In genomic region chr2:3633137-3633536, GRCm38 (mm10) we compare ENCODE assay signal across 12 mouse cellular contexts.
DNase-seq lines count a peak whose midpoint lies in the region; ATAC-seq lines count a peak whose summit lies in the region.
"Had no signal": no experiment of that assay in that cellular context is flagged by ENCODE, and none has a peak within 500 bp of the region (broad histone marks: within the 10 kb centered on the region; RNA-seq: fewer than 3 reads in every experiment).

No protein-coding gene starts in this region.

- peak; percentile 73 to 81 for DNase-seq in cerebellum, postnatal 10 days
- DNase-seq in layer of hippocampus, adult 9-11 months, result peak; percentile 22
- no peak for DNase-seq in layer of hippocampus, adult 11-12 months (ENCODE audit: low spot score)
- peak; percentile 49 for DNase-seq in 416B (ENCODE audit: low read depth)
- peak; percentile 61 for DNase-seq in fibroblast of lung, adult 2 months (ENCODE audit: low read depth)
- no peak for DNase-seq in yolk sac, embryonic 10.5 days (ENCODE audit: low spot score)
- no peak for DNase-seq in kidney, postnatal 4 days
- DNase-seq: B cell, adult 2 months; retina, postnatal 1 day; thymus, adult 2 months had no signal

- no peak for ATAC-seq in cerebellum, adult (ENCODE audit: insufficient number of reproducible peaks, low FRiP score, low TSS enrichment)
- ATAC-seq: midbrain, embryonic 13.5 days had no signal

Comparison
In these comparisons a context has a peak if more than half of its experiments do, and no peak if none do; other contexts are left out.
1. DNase-seq: peak in cerebellum, postnatal 10 days (2 of 2), layer of hippocampus, adult 9-11 months (single experiment), 416B (single experiment) and fibroblast of lung, adult 2 months (single experiment); none in layer of hippocampus, adult 11-12 months (single experiment), yolk sac, embryonic 10.5 days (single experiment) and kidney, postnatal 4 days (0 of 2).